Mouse (Mus musculus) layer of hippocampus, adult 6 months (tissue): Measurements from ENCODE around the gene Ahsa1. TPM values are rescaled to one million over a fixed set of nuclear protein-coding genes. Genes with fewer than 3 reads are reported as not detected.

Source experiments
- long read RNA-seq, 2 experiments: library from polyadenylated mRNA; unstranded; transcript quantifications; one replicate each; pipeline ENCODE4 v2.0.0; 2019 to 2020
- microRNA-seq: library from miRNA; unstranded; fragments of <30 nt; microRNA quantifications from one replicate; pipeline ENCODE4 v1.2.0, GENCODE M21; 2020
- polyA plus RNA-seq: library from polyadenylated mRNA; unstranded; fragments of <200 nt; fragmentation: Nextera tagmentation; gene quantifications from 2 replicates; pipeline ENCODE4 v1.2.3, GENCODE M21; 2021

Ahsa1 gene
- polyA plus RNA-seq: 131 and 142 TPM in 2 replicates
- long read RNA-seq, experiment 1, transcript Ahsa1-201 (9 exons, 1,377 nt): major isoform, 148 of 171 reads
- long read RNA-seq, experiment 1, partial matches to known transcripts: 15 of 171 reads
- long read RNA-seq, experiment 1, other reads (novel, unspliced or antisense): 6 of 171 reads
- long read RNA-seq, experiment 2, transcript Ahsa1-201 (9 exons, 1,377 nt): major isoform, 441 of 470 reads
- long read RNA-seq, experiment 2, partial matches to known transcripts: 8 of 470 reads
- long read RNA-seq, experiment 2, other reads (novel, unspliced or antisense): 18 of 470 reads

GRCm38 (mm10) chr12:87266108-87266826 is at the start of gene Ahsa1, which contains the start of gene Vipas39:
Ahsa1 (plus strand) TSS chr12:87266479.
Vipas39 (minus strand) TSS chr12:87266256.

GRCm38 (mm10) chr12:87238632-87239031 is 27.6 kb upstream of the Ahsa1 start, which contains the start of gene Noxred1:
Noxred1 (minus strand) TSS chr12:87238732.

GRCm38 (mm10) chr12:87299657-87300440 is 33.6 kb downstream of the Ahsa1 start, which contains the start of gene Ism2:
Ism2 (minus strand) TSS chr12:87299705.

Small RNA genes lying within 50 kb of the gene (microRNA-seq; reads per million reads assigned to microRNA genes)
- gene Gm47293: not detected

Other genes with a start within 250 kb of the Ahsa1 start
- 12.6 and 13.4 TPM in 2 replicates for gene Tmem63c, start 245.1 kb upstream of the Ahsa1 start, polyA plus RNA-seq
- 16.0 and 16.6 TPM in 2 replicates for gene Ngb, start 163.9 kb upstream of the Ahsa1 start, polyA plus RNA-seq
- gene Gstz1, start 119.3 kb upstream of the Ahsa1 start, polyA plus RNA-seq: 36.9 and 38.4 TPM in 2 replicates
- 6.5 and 7.1 TPM in 2 replicates for gene Pomt2, start 118.5 kb upstream of the Ahsa1 start, polyA plus RNA-seq
- gene Samd15, start 66.8 kb upstream of the Ahsa1 start, polyA plus RNA-seq: 2.0 and 2.9 TPM in 2 replicates
- gene Tmed8, start 66.0 kb upstream of the Ahsa1 start, polyA plus RNA-seq: 5.1 and 5.6 TPM in 2 replicates
- gene Noxred1, start 27.7 kb upstream of the Ahsa1 start, polyA plus RNA-seq: 0.18 and 0.21 TPM in 2 replicates
- 26.2 and 29.3 TPM in 2 replicates for gene Vipas39, start 223 bp upstream of the Ahsa1 start, polyA plus RNA-seq
- gene Ism2, start 33.2 kb downstream of the Ahsa1 start, polyA plus RNA-seq: 0.18 and 0.25 TPM in 2 replicates
- 23.9 and 26.2 TPM in 2 replicates for gene Sptlc2, start 121.9 kb downstream of the Ahsa1 start, polyA plus RNA-seq
- 356 and 416 TPM in 2 replicates for gene Slirp, start 177.4 kb downstream of the Ahsa1 start, polyA plus RNA-seq
- gene Alkbh1, start 177.5 kb downstream of the Ahsa1 start, polyA plus RNA-seq: 8.1 and 8.2 TPM in 2 replicates
- gene Snw1, start 205.8 kb downstream of the Ahsa1 start, polyA plus RNA-seq: 47.9 and 57.2 TPM in 2 replicates
- gene Gm5788, start 228.2 kb downstream of the Ahsa1 start, polyA plus RNA-seq: not detected in 2 replicates
- not detected in 2 replicates for gene Gm8300, start 247.8 kb downstream of the Ahsa1 start, polyA plus RNA-seq